Mouse (Mus musculus) hindbrain, embryonic 12.5 days (tissue): ENCODE data around the gene Atrnl1. TPM values are rescaled to one million over a fixed set of nuclear protein-coding genes. Genes with fewer than 3 reads are reported as not detected.
"Not testable (repeated sequence)": the region's sequence is repeated elsewhere in the genome, so short reads cannot be mapped to it uniquely, and the experiment has no call there.

Experiments
- ATAC-seq: fragments of 200-750 bp; cut with Nextera tagmentation; 2 replicates; pipeline ENCODE4 v1.8.0; 2017; ENCODE audit warnings: moderate TSS enrichment; ENCODE audit not compliant: low FRiP score
- H3K27ac ChIP-seq: fragments of 300-500 bp; sonication (generic); 2 replicates; pipeline ENCODE4 v1.5.1; 2016; ENCODE audit warnings: mild to moderate bottlenecking
- H3K27me3 ChIP-seq: fragments of 300-500 bp; sonication (generic); 2 replicates; pipeline ENCODE4 v1.6.1; 2016; ENCODE audit warnings: mild to moderate bottlenecking
- H3K36me3 ChIP-seq: fragments of 300-500 bp; sonication (generic); 2 replicates; pipeline ENCODE4 v1.6.1; 2016; ENCODE audit warnings: mild to moderate bottlenecking
- H3K4me1 ChIP-seq: fragments of 300-500 bp; sonication (generic); 2 replicates; pipeline ENCODE4 v1.6.1; 2016
- H3K4me2 ChIP-seq: fragments of 300-500 bp; sonication (generic); replicated peaks from 2 replicates; pipeline ENCODE4 v1.6.1; 2016; ENCODE audit warnings: mild to moderate bottlenecking
- H3K4me3 ChIP-seq: fragments of 300-500 bp; sonication (generic); 2 replicates; pipeline ENCODE4 v1.5.1; 2016; ENCODE audit warnings: mild to moderate bottlenecking
- H3K9ac ChIP-seq: fragments of 300-500 bp; sonication (generic); 2 replicates; pipeline ENCODE4 v1.6.1; 2016; ENCODE audit warnings: mild to moderate bottlenecking, moderate library complexity
- H3K9me3 ChIP-seq: fragments of 300-500 bp; sonication (generic); replicated peaks from 2 replicates; pipeline ENCODE4 v1.6.1; 2016; ENCODE audit warnings: mild to moderate bottlenecking
- WGBS: fragments of 180-500 bp; shearing (Covaris S2); methylation state at CpG from one replicate; pipeline ENCODE4 v1.1.7; 2016; 5-methylcytosine and 5-hydroxymethylcytosine counted together
- polyA plus RNA-seq: library from polyadenylated mRNA; unstranded; fragments of >200 nt; fragmentation: Nextera tagmentation; extraction: Ambion mirVana; gene quantifications from 2 replicates; pipeline ENCODE4 v1.2.1, GENCODE M21; 2016

Gene Atrnl1
- polyA plus RNA-seq, 1 experiment from 2014 or later: 12.4 TPM

DNA sequence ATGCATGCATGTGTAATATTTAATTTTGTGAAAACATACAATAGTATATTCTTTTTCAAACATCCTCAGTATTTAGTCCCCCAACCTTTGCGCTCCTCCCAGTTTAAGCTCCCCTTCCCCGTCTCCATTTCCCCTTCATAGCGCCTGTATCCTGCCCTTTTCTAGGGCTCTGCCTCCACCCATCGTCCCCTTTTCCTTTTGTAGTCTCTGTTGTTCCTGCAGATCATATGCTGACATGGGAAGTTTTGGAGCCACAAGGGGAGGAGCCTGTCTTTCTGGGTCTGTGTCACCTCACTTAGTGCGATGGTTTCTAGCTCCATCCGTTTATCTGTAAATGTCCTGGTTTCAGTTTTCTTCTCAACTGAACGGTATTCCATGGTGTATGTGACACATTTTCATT, 435.8 kb downstream of the Atrnl1 start:
- H3K36me3 ChIP-seq: no peaks in the 10 kb centered on the region; the same call in 1 of the 2 replicates
- no peak overlapping the region for H3K9ac ChIP-seq
- H3K27ac ChIP-seq: no peak overlapping the region
- no peak overlapping the region for H3K4me2 ChIP-seq
- ATAC-seq: no peak
- no peaks in the 10 kb centered on the region for H3K27me3 ChIP-seq
- 86% methylated on average over 7 of the region's 7 CpGs for WGBS
- H3K9me3 ChIP-seq: no peaks in the 10 kb centered on the region
- peaks cover 9% of the 10 kb centered on the region; the same call in 1 of the 2 replicates for H3K4me1 ChIP-seq
- no peak overlapping the region for H3K4me3 ChIP-seq

DNA sequence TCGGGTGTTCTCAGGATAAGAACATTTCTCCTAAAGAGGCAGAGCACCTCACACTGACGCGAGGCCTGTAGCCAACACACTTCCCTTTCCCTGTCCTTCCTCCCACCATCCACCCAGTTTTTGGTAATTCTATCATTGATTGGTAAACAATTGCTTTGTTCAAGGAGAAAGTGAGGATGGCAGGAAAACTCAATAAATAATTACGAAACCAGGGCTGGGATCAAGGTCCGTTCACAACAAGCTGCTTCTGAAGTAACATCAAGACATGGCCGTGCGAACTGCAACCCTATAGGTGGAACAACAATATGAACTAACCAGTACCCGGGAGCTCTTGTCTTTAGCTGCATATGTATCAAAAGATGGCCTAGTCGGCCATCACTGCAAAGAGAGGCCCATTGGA, 439.6 kb downstream of the Atrnl1 start:
- not testable (repeated sequence) for H3K4me2 ChIP-seq, H3K36me3 ChIP-seq, H3K27me3 ChIP-seq, H3K9ac ChIP-seq, ATAC-seq, H3K9me3 ChIP-seq, H3K4me3 ChIP-seq, H3K27ac ChIP-seq
- 92% methylated on average over 9 of the region's 9 CpGs for whole genome bisulfite sequencing
- H3K4me1 ChIP-seq: peaks cover 22% of the 10 kb centered on the region

DNA sequence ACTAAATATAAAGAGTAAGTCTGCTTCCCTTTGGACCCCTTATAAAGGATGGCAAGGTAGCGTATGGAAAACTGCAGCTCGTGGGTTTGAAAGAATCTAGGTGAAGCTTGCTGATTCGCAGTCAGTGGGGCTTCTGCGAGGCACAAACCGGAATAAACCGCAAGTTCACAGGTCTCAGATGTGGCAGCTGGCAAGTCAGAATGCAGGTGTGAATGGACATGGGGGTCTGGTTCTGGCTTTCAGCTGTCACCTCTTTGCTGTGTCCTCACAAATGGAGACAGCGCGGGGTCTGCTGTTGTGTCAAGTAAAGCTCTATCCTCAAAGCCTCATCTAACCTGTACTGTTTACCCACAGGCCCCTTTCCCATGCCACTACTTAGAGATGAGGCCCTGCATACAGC, 440.2 kb downstream of the Atrnl1 start:
- H3K4me3 ChIP-seq: no peak overlapping the region
- H3K4me1 ChIP-seq: peaks cover 22% of the 10 kb centered on the region
- 97% methylated on average over 8 of the region's 8 CpGs for WGBS
- H3K9me3 ChIP-seq: no peaks in the 10 kb centered on the region
- H3K36me3 ChIP-seq: no peaks in the 10 kb centered on the region; the same call in 1 of the 2 replicates
- no peak for ATAC-seq
- no peaks in the 10 kb centered on the region for H3K27me3 ChIP-seq
- peak overlapping the region; percentile 8; the same call in 1 of the 2 replicates for H3K27ac ChIP-seq
- no peak overlapping the region for H3K9ac ChIP-seq
- H3K4me2 ChIP-seq: no peak overlapping the region

DNA sequence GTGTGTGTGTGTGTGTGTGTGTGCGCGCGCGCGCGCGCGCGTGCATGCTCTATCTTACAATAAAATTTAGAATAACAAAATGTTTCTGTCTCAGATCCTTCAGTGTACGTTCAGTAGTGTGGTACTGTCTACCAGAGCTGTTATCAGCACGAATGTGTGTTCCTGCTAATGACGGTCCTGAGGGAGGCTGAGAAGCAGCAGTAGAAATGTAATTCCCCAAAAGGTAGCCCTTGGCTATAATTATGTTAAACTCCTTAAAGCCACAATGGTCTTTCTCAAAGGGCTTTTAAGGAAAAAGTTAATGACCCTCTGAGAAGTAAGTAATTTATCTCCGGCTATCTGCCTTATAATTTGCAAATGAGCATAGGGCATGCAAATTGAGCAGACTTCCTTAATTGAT, 441.1 kb downstream of the Atrnl1 start:
- H3K4me3 ChIP-seq: no peak overlapping the region
- H3K9ac ChIP-seq: no peak overlapping the region
- ATAC-seq: peak; percentile 67
- H3K9me3 ChIP-seq: no peaks in the 10 kb centered on the region
- H3K4me2 ChIP-seq: no peak overlapping the region
- 79% methylated on average over 13 of the region's 13 CpGs for WGBS
- peak overlapping the region; percentile 65 for H3K27ac ChIP-seq
- peaks cover 22% of the 10 kb centered on the region for H3K4me1 ChIP-seq
- H3K27me3 ChIP-seq: no peaks in the 10 kb centered on the region
- no peaks in the 10 kb centered on the region for H3K36me3 ChIP-seq

DNA sequence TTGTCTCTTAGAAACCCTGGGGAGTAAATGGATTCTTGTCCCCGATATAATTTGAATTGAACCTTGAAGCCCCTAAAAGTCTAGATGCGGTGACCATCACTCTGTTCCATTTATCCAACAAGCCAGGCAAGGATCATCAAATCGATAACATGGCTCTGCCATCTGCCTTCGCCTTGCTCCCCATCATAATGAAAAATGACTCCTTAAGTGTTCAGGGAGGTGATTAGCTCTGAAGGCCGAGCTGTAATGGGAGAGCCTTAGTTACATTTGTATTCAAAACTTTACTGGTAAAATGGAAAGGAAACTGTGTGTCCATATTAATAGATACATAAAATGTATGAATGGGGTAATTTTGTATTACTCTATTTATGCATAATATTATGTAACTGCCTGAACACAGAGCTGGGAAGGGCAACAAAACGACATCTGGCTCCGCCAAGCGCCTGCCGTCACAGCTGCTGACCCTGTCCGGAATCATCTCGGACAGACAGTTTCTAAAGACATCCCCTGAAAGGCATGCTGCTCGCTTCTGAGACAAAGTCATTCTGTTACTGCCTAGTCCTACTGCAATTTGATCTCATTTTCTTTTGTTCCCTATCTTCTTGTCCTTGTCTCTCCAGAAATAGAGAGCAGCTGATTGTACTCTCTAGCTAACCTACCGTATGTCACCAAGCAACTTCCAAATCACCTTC, 441.8 kb downstream of the Atrnl1 start:
- no peak overlapping the region for H3K4me3 ChIP-seq
- ATAC-seq: peak; percentile 35; the same call in 1 of the 2 replicates
- whole genome bisulfite sequencing: 47% methylated on average over 13 of the region's 13 CpGs

DNA sequence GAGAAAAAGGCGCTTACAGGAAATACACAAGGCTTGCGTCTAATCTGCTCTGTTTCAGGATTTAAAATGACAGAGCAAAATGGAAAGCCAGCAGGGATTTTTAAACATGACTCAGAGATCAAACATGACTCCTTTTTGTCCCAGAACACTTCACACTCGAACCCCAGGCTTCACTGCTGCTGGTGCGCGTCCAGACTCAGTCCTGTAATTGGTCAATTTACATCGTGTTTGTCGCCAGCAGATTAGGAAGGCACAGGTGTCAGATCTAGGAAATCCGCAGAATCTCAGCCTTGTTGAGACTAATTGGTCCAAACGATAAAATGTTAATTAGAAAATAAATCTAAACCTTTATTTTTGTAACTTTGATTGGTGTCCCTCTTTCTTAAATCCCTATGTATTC, 448.9 kb downstream of the Atrnl1 start:
- H3K27me3 ChIP-seq: no peaks in the 10 kb centered on the region
- 44% methylated on average over 9 of the region's 9 CpGs for WGBS
- no peak overlapping the region for H3K9ac ChIP-seq
- H3K4me1 ChIP-seq: peaks cover 43% of the 10 kb centered on the region
- H3K27ac ChIP-seq: no peak overlapping the region
- no peaks in the 10 kb centered on the region for H3K36me3 ChIP-seq
- ATAC-seq: no peak
- H3K4me3 ChIP-seq: no peak overlapping the region
- H3K4me2 ChIP-seq: no peak overlapping the region
- H3K9me3 ChIP-seq: no peaks in the 10 kb centered on the region

More for the DNA sequence above, 441.8 kb downstream of the Atrnl1 start:
- Histone ChIP-seq H3K4me2 (no peak overlapping the region), H3K9ac (no peak overlapping the region), H3K27me3 (no peaks in the 10 kb centered on the region), H3K27ac (peak overlapping the region; percentile 79), H3K36me3 (no peaks in the 10 kb centered on the region), H3K4me1 (peaks cover 22% of the 10 kb centered on the region), H3K9me3 (no peaks in the 10 kb centered on the region)

DNA sequence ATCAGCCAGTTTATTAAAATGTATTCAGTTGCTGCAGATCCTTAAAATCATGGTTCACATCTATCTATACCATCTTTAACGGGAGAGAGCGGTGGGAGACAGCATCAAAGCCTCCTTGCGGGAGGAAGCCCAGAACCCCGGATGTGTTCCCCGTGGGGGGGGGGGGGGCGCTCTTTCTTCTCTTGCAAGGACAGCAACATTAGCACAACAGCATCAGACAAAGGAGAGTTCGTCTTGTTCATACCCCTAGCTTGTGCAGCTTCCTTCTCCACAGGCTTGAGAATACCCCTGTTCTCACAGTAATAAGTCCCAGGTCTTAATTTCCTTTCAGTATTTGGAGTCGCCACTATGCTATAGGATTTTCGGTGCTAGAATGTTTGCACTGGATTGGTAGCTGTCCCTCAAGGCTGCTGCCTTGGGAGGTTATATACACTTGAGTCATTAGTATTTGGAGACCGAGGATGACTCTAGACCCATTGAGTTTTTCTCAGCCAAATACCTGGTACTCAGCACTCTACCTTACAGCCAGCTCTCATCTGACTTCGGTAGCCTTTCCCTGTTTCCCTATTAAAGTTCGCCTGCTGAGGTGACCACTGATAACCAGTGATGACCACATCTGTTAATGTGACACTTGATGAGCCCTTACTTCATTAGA, 449.5 kb downstream of the Atrnl1 start:
- no peaks in the 10 kb centered on the region for H3K9me3 ChIP-seq
- H3K4me3 ChIP-seq: no peak overlapping the region
- no peaks in the 10 kb centered on the region for H3K27me3 ChIP-seq
- H3K36me3 ChIP-seq: no peaks in the 10 kb centered on the region
- H3K4me1 ChIP-seq: peaks cover 45% of the 10 kb centered on the region
- peak overlapping the region; percentile 37 for H3K4me2 ChIP-seq
- WGBS: 22% methylated on average over 12 of the region's 12 CpGs
- peak overlapping the region; percentile 80 for H3K27ac ChIP-seq
- H3K9ac ChIP-seq: no peak overlapping the region
- peak; percentile 50 for ATAC-seq

DNA sequence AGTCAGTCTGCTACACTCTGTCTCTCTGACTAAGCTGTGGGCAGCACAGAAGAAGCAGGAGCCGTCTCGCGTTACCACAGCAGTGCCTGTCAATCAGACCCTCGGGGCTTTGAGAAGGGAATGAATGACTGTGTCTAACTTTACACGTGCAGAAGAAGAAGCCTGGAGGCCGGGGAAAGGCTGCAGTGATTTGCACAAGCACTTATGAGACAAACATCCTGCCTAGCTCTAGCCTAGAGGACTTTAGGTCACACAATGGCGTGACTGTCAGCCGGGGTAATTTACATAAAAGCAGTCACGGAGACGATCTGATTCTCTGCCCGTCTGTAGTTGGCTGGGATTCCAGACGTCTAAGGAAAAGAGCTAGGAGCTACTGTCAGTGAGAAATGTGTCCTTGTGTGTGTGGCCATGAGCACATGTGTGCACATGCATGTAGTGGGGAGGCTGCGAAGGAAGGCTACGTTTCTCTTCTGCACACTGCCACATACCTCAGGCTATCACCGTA, 450.1 kb downstream of the Atrnl1 start:
- Histone ChIP-seq H3K27ac (peak overlapping the region; percentile 80), H3K9me3 (no peaks in the 10 kb centered on the region), H3K9ac (no peak overlapping the region), H3K27me3 (no peaks in the 10 kb centered on the region), H3K36me3 (no peaks in the 10 kb centered on the region), H3K4me2 (peak overlapping the region; percentile 37), H3K4me3 (0 out of 2 replicates have a peak overlapping the region, but pooled peaks have one; percentile 4), H3K4me1 (peaks cover 45% of the 10 kb centered on the region)
- ATAC-seq: peak; percentile 85
- WGBS: 10% methylated on average over 15 of the region's 15 CpGs

DNA sequence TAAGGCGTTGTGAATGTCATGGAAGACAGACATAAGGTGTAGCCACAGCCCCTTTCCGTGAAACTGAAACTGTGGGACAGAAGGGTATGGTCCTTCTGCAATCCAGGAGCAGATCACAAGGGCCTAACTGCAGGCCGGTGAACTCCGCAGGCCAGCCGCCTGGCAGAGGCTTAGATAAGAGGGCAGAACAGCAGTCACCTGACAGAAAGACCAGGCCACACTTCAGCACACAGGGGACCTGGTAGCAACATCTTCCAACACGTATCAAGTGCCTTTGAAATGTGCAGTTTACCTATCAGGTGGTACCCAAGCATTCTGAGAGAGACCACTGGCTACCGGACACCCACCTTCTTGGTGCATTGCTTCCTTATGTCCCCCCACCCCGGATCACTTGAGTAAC, 451.1 kb downstream of the Atrnl1 start:
- Histone ChIP-seq H3K9ac (no peak overlapping the region), H3K27ac (no peak overlapping the region), H3K36me3 (no peaks in the 10 kb centered on the region), H3K4me1 (peaks cover 45% of the 10 kb centered on the region), H3K4me2 (no peak overlapping the region), H3K4me3 (no peak overlapping the region), H3K27me3 (no peaks in the 10 kb centered on the region), H3K9me3 (no peaks in the 10 kb centered on the region)
- no peak for ATAC-seq
- 85% methylated on average over 8 of the region's 8 CpGs for WGBS

DNA sequence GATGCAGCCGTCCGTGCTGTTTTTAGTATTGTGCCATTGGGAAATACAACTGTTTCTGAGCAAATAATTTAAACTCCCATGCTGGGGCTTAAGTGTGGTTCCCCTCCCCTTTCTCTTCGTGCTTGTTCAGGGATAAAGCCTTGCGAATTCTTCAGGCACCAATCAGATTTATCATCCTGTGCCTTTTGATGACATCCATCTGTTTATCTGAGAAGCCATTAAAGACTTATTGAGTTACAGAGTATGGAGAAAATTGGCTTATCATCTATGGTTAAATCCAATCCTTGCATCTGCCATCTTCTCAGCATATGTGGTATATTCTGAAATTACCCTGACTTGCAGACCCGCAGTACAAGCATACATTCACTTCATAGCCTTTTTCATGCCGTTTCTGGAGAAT, 452.7 kb downstream of the Atrnl1 start:
- Histone ChIP-seq H3K27ac (no peak overlapping the region), H3K36me3 (no peaks in the 10 kb centered on the region), H3K4me2 (no peak overlapping the region), H3K9ac (no peak overlapping the region), H3K9me3 (no peaks in the 10 kb centered on the region), H3K4me1 (peaks cover 45% of the 10 kb centered on the region), H3K27me3 (no peaks in the 10 kb centered on the region), H3K4me3 (no peak overlapping the region)
- ATAC-seq: no peak
- 35% methylated on average over 6 of the region's 6 CpGs for WGBS

DNA sequence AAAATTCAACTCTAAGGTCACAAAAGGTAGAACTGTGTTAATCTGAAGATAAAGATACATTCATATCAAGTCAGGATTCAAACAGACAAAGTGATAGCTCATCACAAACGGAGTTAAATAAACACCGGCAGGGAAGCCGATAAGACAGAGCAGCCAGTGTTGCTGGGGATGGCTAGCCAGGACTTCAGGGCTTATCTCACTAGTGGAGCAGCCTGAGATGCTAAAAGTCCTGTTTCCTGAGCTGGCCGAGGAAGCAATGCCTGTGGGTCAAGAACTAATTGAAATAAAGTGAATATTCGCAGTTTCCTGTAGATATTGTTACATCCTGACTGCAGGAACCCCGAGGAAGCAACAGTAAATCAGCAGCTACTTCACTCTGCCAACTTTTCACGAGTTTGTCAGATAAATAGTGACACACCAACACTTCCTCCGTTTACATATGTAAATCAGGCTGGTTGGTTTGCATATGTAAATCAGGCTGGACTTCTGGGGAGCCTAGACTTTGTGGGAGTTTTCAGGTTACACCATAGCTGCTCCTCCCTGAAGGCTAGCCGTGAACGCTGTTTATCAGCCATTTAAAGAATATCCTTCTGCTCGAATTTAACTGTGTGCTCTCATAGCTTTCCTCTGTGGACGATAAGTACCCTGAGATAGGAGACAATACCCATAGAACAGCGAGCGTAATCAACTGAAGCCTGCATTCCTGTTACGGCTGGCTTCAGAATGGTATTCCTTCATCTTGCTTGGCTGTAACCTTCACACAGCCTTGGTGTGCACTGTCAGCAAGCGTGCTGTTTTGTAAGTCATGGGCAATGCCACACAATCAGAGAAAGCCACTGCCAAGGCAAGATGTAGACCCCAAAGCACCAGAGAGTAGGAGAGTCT, 453.5 kb downstream of the Atrnl1 start:
- no peak overlapping the region for H3K27ac ChIP-seq
- no peak for ATAC-seq
- H3K4me3 ChIP-seq: no peak overlapping the region
- WGBS: 40% methylated on average over 16 of the region's 16 CpGs
- no peak overlapping the region for H3K4me2 ChIP-seq
- no peak overlapping the region for H3K9ac ChIP-seq
- H3K27me3 ChIP-seq: no peaks in the 10 kb centered on the region
- H3K4me1 ChIP-seq: peaks cover 44% of the 10 kb centered on the region
- H3K9me3 ChIP-seq: no peaks in the 10 kb centered on the region
- H3K36me3 ChIP-seq: no peaks in the 10 kb centered on the region

DNA sequence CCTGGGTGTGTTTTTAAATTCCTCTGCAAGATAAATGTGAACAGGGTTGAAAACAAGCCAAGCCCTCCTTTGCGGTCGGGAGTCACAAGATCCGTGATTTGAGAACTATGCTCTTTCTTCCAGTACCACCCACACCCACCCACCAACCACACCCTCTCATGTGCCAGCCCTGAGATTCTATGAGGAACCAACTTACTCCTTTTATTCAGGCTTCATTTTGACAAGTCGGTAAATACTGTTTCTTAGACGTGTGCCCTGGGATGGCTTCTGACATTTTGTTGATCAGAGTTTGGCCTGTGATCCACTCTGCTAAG, 454.1 kb downstream of the Atrnl1 start:
- no peak overlapping the region for H3K4me3 ChIP-seq
- no peaks in the 10 kb centered on the region for H3K27me3 ChIP-seq
- H3K36me3 ChIP-seq: no peaks in the 10 kb centered on the region
- H3K27ac ChIP-seq: no peak overlapping the region
- H3K9ac ChIP-seq: no peak overlapping the region
- no peak overlapping the region for H3K4me2 ChIP-seq
- peaks cover 41% of the 10 kb centered on the region for H3K4me1 ChIP-seq
- no peaks in the 10 kb centered on the region for H3K9me3 ChIP-seq
- no peak for ATAC-seq
- WGBS: 76% methylated on average over 5 of the region's 5 CpGs
